Mouse (Mus musculus) kidney, embryonic 14.5 days (tissue): ENCODE data around the gene Slc7a12. TPM values are rescaled to one million over a fixed set of nuclear protein-coding genes. Genes with fewer than 3 reads are reported as not detected.

Source experiments
- ATAC-seq: fragments of 200-750 bp; cut with Nextera tagmentation; 2 replicates; pipeline ENCODE4 v1.8.0; 2017; ENCODE audit warnings: moderate number of reproducible peaks, mild to moderate bottlenecking, moderate TSS enrichment, moderate library complexity; ENCODE audit not compliant: low FRiP score, low TSS enrichment
- H3K27ac ChIP-seq: fragments of 300-500 bp; sonication (generic); 2 replicates; pipeline ENCODE4 v1.5.1; 2014; ENCODE audit warnings: low read depth, mild to moderate bottlenecking, low read length, moderate library complexity, mixed read lengths
- H3K27me3 ChIP-seq: fragments of 300-500 bp; sonication (generic); 2 replicates; pipeline ENCODE4 v1.6.1; 2014; ENCODE audit warnings: mild to moderate bottlenecking, low read length; ENCODE audit not compliant: control insufficient read depth, insufficient read depth
- H3K36me3 ChIP-seq: fragments of 300-500 bp; sonication (generic); 2 replicates; pipeline ENCODE4 v1.6.1; 2014; ENCODE audit warnings: low read length, mixed read lengths; ENCODE audit not compliant: control insufficient read depth, insufficient read depth
- H3K4me1 ChIP-seq: fragments of 300-500 bp; sonication (generic); 2 replicates; pipeline ENCODE4 v1.6.1; 2014; ENCODE audit warnings: low read length, mixed read lengths; ENCODE audit not compliant: control insufficient read depth, insufficient read depth
- H3K4me2 ChIP-seq: fragments of 300-500 bp; sonication (generic); replicated peaks from 2 replicates; pipeline ENCODE4 v1.6.1; 2014; ENCODE audit warnings: low read depth, mild to moderate bottlenecking, low read length
- H3K4me3 ChIP-seq: fragments of 300-500 bp; sonication (generic); 2 replicates; pipeline ENCODE4 v1.5.1; 2014; ENCODE audit warnings: mild to moderate bottlenecking, low read length
- H3K9ac ChIP-seq: fragments of 300-500 bp; sonication (generic); 2 replicates; pipeline ENCODE4 v1.6.1; 2014; ENCODE audit warnings: low read depth, mild to moderate bottlenecking, low read length, moderate library complexity
- H3K9me3 ChIP-seq: fragments of 300-500 bp; sonication (generic); 2 replicates; pipeline ENCODE4 v1.6.1; 2016; ENCODE audit warnings: low read length; ENCODE audit not compliant: control insufficient read depth
- WGBS: fragments of 180-500 bp; shearing (Covaris S2); extraction: QIAGEN DNeasy Blood & Tissue Kit; methylation state at CpG from one replicate; pipeline ENCODE4 v1.1.7; 2014; 5-methylcytosine and 5-hydroxymethylcytosine counted together
- polyA plus RNA-seq: library from polyadenylated mRNA; unstranded; fragments of >200 nt; fragmentation: Nextera tagmentation; extraction: Ambion mirVana; gene quantifications from 2 replicates; pipeline ENCODE4 v1.2.1, GENCODE M21; 2014

Gene Slc7a12
- polyA plus RNA-seq, result 0.46 and 1.6 TPM in 2 replicates

GRCm38 (mm10) chr3:14480397-14480796 lies at the start of gene Slc7a12:
Gene Slc7a12, plus strand, starts transcription at chr3:14480697.
- H3K4me3 ChIP-seq, result no peak within 1 kb of the TSS
- ATAC-seq, result no peak
- no peaks in the 10 kb centered on the region for H3K27me3 ChIP-seq
- H3K27ac ChIP-seq, result no peak within 1 kb of the TSS
- no peak within 1 kb of the TSS for H3K4me2 ChIP-seq
- H3K4me1 ChIP-seq, result no peaks in the 10 kb centered on the region
- no peaks in the 10 kb centered on the region for H3K36me3 ChIP-seq
- H3K9me3 ChIP-seq, result no peaks in the 10 kb centered on the region
- no peak within 1 kb of the TSS for H3K9ac ChIP-seq

- no peak overlapping the region for H3K9ac ChIP-seq
- no peak overlapping the region for H3K4me2 ChIP-seq
- ATAC-seq, result no peak
- H3K4me1 ChIP-seq, result no peaks in the 10 kb centered on the region
- no peaks in the 10 kb centered on the region for H3K36me3 ChIP-seq
- H3K27ac ChIP-seq, result no peak overlapping the region
- H3K9me3 ChIP-seq, result no peaks in the 10 kb centered on the region; the same call in 1 of the 2 replicates
- WGBS, result 82% methylated on average over 1 of the region's 1 CpGs
- no peaks in the 10 kb centered on the region for H3K27me3 ChIP-seq
- no peak overlapping the region for H3K4me3 ChIP-seq
These were observed 48.1 kb upstream of the Slc7a12 start for GRCm38 (mm10) chr3:14432381-14432780.

GRCm38 (mm10) chr3:14446015-14446414 lies 34.5 kb upstream of the Slc7a12 start:
- no peaks in the 10 kb centered on the region for H3K27me3 ChIP-seq
- no peak overlapping the region for H3K4me3 ChIP-seq
- H3K9ac ChIP-seq, result no peak overlapping the region
- H3K4me2 ChIP-seq, result no peak overlapping the region
- no peaks in the 10 kb centered on the region for H3K9me3 ChIP-seq
- 79% methylated on average over 4 of the region's 4 CpGs for WGBS
- H3K4me1 ChIP-seq, result no peaks in the 10 kb centered on the region
- no peak overlapping the region for H3K27ac ChIP-seq
- no peak for ATAC-seq
- H3K36me3 ChIP-seq, result no peaks in the 10 kb centered on the region

GRCm38 (mm10) chr3:14446691-14447090 lies 33.8 kb upstream of the Slc7a12 start:
- Histone ChIP-seq H3K4me1 (no peaks in the 10 kb centered on the region), H3K4me3 (no peak overlapping the region), H3K27ac (no peak overlapping the region), H3K9ac (no peak overlapping the region), H3K9me3 (no peaks in the 10 kb centered on the region), H3K4me2 (no peak overlapping the region), H3K36me3 (no peaks in the 10 kb centered on the region), H3K27me3 (no peaks in the 10 kb centered on the region)
- 98% methylated on average over 4 of the region's 4 CpGs for WGBS
- ATAC-seq, result no peak

Other genes with a start within 250 kb of the Slc7a12 start
- gene 1810022K09Rik, start 130.6 kb downstream of the Slc7a12 start, polyA plus RNA-seq, result 419 and 717 TPM in 2 replicates
- gene Car13, start 161.0 kb downstream of the Slc7a12 start, polyA plus RNA-seq, result 4.2 and 4.7 TPM in 2 replicates